Mouse (Mus musculus) cerebellum, adult 2 months (tissue): Measurements from ENCODE around the gene Gtpbp2. TPM values are rescaled to one million over a fixed set of nuclear protein-coding genes. Genes with fewer than 3 reads are reported as not detected.
A peak's percentile ranks its signal among the peaks of the same experiment; 100 is the strongest.

Experiments used
- DNase-seq, 2 experiments: peaks; one replicate each; pipeline ENCODE4 v3.0.0; 2021
- H3K27ac ChIP-seq: fragments of 200-500 bp; 2 replicates; pipeline ENCODE4 v1.5.1; 2012; ENCODE audit warnings: low read length, control low read depth, inconsistent platforms; ENCODE audit not compliant: insufficient read depth
- H3K27me3 ChIP-seq: fragments of 200-500 bp; 2 replicates; pipeline ENCODE4 v1.6.1; 2012; ENCODE audit warnings: inconsistent platforms, mild to moderate bottlenecking, low read length, moderate library complexity; ENCODE audit not compliant: control insufficient read depth, insufficient read depth
- H3K4me1 ChIP-seq: fragments of 200-500 bp; 2 replicates; pipeline ENCODE4 v1.6.1; 2011; ENCODE audit warnings: low read length; ENCODE audit not compliant: control insufficient read depth, insufficient read depth
- H3K4me3 ChIP-seq: fragments of 200-500 bp; replicated peaks from 2 replicates; pipeline ENCODE3; 2011; ENCODE audit warnings: mild to moderate bottlenecking, low read depth, low read length, control low read depth; ENCODE audit not compliant: insufficient read depth
- CTCF ChIP-seq: fragments of 200-500 bp; IDR thresholded peaks from 2 replicates; pipeline ENCODE4 v1.5.1; 2011; ENCODE audit warnings: low read depth, mild to moderate bottlenecking, control low read depth, low read length, moderate library complexity, borderline replicate concordance; ENCODE audit not compliant: insufficient read depth
- POLR2A ChIP-seq: fragments of 200-500 bp; IDR thresholded peaks from 2 replicates; pipeline ENCODE4 v1.6.1; 2011; ENCODE audit warnings: low read length, control low read depth, borderline replicate concordance; ENCODE audit not compliant: insufficient read depth
- WGBS: fragments of 180-500 bp; shearing (Covaris S2); methylation state at CpG from one replicate; pipeline ENCODE4 v1.1.7; 2018; 5-methylcytosine and 5-hydroxymethylcytosine counted together
- polyA plus RNA-seq: library from polyadenylated mRNA; depleted of rRNA; stranded (reverse); fragments of >200 nt; gene quantifications from 2 replicates; pipeline ENCODE4 v1.2.3, GENCODE M21; 2012

The Gtpbp2 gene
- polyA plus RNA-seq, 1 experiment, result 194 TPM

- DNase-seq, result no peak
- Histone ChIP-seq H3K27me3 (no peaks in the 10 kb centered on the region), H3K27ac (no peak overlapping the region), H3K4me1 (no peaks in the 10 kb centered on the region; the same call in 1 of the 2 replicates), H3K4me3 (no peak overlapping the region)
- TF ChIP-seq CTCF, result no peak
- no peak for TF ChIP-seq POLR2A
- WGBS, result 94% methylated on average over 4 of the region's 4 CpGs
Measured at GRCm38 (mm10) chr17:46123285-46123684, 37.5 kb upstream of the Gtpbp2 start.

DNA sequence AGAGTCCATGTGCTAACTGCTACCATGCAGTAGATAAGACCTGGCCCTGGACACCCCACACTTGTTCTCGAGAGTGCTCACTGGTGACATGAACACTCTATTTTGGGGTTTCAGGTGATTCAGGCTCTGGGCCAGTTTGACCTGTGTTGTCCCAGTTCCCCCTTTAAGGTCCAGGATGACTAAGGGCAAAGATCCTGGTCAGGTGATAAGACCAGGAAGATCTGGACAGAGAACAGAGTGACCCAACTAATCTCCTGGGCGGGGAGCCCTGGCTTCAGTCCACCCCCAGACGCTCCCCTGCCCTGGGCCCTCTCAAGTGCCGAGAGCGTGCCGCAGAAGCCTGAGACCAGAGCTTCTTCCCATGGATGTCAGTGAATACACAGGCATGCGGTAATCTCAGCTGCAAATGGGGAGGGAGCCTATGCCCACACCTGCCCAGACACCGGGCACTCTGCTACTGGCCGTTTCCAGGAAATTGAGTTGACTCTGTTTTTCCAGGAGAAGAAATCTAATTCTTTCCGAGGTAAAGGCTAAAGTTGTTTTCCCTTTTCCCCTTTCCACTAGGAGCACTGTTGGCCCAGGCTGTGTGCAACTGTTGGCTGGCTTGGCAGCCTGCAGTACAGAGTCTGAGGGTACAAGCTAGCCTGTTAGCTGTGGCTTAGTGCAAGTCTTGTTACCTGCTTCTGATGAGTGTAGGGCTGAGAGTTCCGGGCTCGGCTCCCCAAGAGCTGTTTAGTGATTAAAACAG lies 36.7 kb upstream of the Gtpbp2 start:
- no peaks in the 10 kb centered on the region for H3K27me3 ChIP-seq
- 81% methylated on average over 12 of the region's 12 CpGs for WGBS
- TF ChIP-seq POLR2A (no peak), CTCF (no peak)
- no peak overlapping the region for H3K4me3 ChIP-seq
- no peak overlapping the region for H3K27ac ChIP-seq
- H3K4me1 ChIP-seq, result no peaks in the 10 kb centered on the region; the same call in 1 of the 2 replicates
- no peak for DNase-seq

GRCm38 (mm10) chr17:46126608-46127007 lies 34.2 kb upstream of the Gtpbp2 start:
- Histone ChIP-seq H3K27me3 (no peaks in the 10 kb centered on the region), H3K27ac (no peak overlapping the region), H3K4me1 (no peaks in the 10 kb centered on the region), H3K4me3 (no peak overlapping the region)
- WGBS, result 85% methylated on average over 6 of the region's 6 CpGs
- TF ChIP-seq POLR2A (no peak), CTCF (no peak)
- no peak for DNase-seq

DNA sequence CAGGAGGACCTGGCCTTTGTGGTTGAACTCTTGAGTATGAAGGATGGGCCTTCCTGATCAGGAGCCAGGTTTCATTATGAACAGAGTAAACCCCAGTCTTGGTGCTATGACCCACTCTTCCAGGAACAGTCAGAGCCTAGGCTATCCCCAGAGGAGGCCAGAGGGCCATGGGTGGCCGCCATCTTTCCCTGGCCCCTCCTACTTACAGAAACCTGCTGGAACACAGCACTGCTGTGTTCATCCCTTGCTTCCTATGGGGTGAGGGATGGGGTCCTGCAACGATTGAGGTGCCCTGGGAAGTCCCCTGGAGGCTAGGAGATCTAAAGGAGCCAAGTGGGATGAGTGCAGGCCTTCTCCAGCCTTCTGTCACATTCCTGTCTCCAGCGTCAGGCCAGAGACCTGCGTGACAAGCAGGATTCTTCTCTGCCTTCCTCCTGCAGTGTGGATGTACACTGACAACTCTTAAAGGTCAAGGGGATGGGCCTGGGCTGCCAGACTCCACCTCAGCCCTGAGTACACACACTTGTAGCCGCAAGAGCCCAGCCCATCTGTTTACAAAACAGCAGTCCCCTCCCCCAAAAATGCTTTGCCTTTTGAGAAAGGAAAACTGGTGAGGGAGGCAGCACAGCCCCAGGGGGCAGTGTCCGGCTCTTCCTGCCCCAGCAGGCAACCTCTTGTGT lies 32.9 kb upstream of the Gtpbp2 start:
- TF ChIP-seq POLR2A (no peak), CTCF (no peak)
- Histone ChIP-seq H3K27me3 (no peaks in the 10 kb centered on the region), H3K4me3 (no peak overlapping the region), H3K4me1 (no peaks in the 10 kb centered on the region), H3K27ac (no peak overlapping the region)
- no peak for DNase-seq
- WGBS, result 66% methylated on average over 6 of the region's 6 CpGs

- 57% methylated on average over 13 of the region's 13 CpGs for WGBS
- Histone ChIP-seq H3K27ac (no peak overlapping the region), H3K4me1 (no peaks in the 10 kb centered on the region), H3K4me3 (no peak overlapping the region), H3K27me3 (no peaks in the 10 kb centered on the region)
- peak in 1 of 2 experiments; percentile 17 for DNase-seq
- no peak for TF ChIP-seq CTCF
- TF ChIP-seq POLR2A, result no peak
Measured at GRCm38 (mm10) chr17:46129741-46130498, 30.9 kb upstream of the Gtpbp2 start.

GRCm38 (mm10) chr17:46132058-46132718 lies 28.6 kb upstream of the Gtpbp2 start:
- TF ChIP-seq CTCF (peak; percentile 91), POLR2A (no peak)
- 12% methylated on average over 12 of the region's 12 CpGs for WGBS
- Histone ChIP-seq H3K4me1 (no peaks in the 10 kb centered on the region), H3K27me3 (no peaks in the 10 kb centered on the region), H3K4me3 (no peak overlapping the region), H3K27ac (no peak overlapping the region)
- DNase-seq, result peak; percentile 57 to 78

- H3K4me1 ChIP-seq, result no peaks in the 10 kb centered on the region
- no peak overlapping the region for H3K27ac ChIP-seq
- 43% methylated on average over 8 of the region's 8 CpGs for WGBS
- H3K4me3 ChIP-seq, result no peak overlapping the region
- TF ChIP-seq POLR2A (no peak), CTCF (no peak)
- no peak for DNase-seq
- H3K27me3 ChIP-seq, result no peaks in the 10 kb centered on the region
Measured at GRCm38 (mm10) chr17:46132862-46133261, 28.0 kb upstream of the Gtpbp2 start.
